Mouse (Mus musculus) regulatory T cell (primary cell): ENCODE measurements around the gene Fzd10.

ENCODE experiments used
- in situ Hi-C: fragments of 300-600 bp; cut with MboI, MseI; formaldehyde crosslinking; loops from one replicate; pipeline ENCODE4 v1.15.1; 2025; ENCODE audit warnings: high pct_unique_total_duplicates

The Fzd10 gene

DNA sequence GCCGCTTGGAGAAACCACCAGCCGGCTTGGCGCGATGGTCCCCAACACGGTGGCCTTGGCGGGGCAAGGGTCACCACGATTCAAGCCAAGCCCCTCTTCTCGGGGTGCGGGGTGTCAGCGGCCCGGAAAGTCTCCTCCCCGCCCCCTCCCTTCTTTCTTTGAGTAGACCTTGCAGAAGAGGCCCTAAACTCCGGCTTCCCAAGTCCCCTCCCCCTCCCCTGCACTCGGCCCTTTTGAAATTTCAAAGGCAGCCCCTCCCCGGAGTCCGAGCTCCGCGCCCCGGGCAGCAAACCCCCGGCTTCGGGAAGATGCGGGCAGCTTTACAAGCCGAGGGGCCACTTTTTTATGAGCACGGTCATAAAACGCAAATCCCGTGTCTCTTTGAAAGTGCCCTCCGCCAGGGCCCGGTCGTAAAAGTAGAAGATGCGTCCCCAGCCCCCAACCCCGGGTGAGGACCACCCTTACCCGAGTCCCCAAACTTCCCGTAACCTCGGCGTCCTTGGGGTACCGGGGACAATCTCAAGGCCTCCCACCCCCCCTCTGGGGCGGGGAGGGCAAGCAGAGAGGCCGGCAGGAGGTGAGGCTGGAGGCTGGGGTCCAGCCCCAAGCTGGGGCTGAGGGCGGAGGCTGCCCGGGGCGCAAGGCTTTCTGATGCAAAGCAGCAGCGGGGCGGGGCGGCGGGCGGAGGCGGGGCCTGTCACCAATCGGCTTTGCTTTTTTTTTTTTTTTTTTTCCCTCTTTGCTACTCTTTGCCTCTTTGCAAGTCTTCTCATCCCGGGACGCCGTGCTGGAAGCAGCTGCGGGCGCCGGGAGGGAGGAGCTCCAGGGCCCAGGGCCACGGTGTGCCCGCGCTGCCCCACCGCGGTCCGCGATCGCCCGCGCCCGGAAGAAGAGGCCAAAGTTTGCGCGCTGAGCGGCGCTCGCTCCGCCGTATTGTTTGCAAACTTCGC is at the start of gene Fzd10:
TSS of gene Fzd10 (plus strand) at position 773 of the 950 bp plus-strand sequence.
- in situ Hi-C loops: no loop called here

DNA sequence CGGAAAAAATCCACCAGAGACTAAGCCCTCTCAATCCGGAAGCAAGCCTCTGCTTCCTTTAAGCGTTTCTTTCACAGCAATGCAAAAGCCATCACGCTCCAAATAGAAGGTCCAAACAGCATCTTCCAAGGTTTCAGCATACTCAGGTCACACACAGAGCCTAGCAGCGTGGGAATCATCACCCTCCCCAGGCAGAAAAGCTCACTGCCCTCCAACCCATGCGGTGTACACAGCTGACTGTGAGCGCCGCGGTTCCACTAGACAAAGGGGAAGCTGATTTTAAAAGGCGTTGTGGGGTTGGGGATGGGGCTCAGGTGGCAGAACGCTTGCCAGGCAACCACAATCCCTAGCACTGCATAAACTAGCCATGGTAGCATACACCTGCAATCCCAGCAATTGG is 49.2 kb upstream of the Fzd10 start:
- in situ Hi-C loops: no loop called here

DNA sequence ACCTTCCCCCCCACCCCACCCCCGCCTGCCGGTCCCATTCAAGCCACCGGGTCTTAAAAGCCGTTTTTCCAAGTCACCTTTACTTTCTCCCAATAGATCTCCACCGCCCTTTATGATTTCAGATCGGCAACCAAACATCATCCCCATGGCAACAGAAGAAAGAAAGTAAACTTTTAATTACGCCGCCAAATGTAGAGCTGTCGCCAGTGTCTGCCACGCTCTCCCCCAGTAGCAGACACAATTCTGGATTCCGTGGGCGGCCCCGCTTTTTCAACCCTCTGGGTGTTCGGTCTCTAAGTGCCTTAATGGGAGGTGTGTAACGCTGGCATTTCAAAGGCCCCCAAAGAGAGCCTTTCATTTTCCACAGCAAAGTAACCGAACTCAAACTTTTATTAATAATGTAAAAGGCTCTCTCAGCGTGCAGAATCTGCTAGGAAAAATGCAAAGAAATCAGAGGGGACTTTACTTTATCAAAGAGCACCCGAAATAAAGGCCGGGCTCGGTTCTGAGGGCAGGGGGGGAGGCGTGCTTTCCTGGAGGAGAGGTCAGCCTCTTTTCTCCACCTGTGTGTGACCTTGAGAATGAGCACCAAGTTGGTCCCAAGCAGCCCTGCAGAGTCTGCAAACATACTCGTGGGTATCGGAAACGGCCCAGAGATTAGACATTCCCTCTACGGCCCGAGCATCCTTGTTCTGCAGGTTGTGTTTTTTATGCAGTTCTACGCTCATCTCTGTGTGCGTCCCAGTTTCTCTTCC is 48.3 kb upstream of the Fzd10 start:
- in situ Hi-C loops: no loop called here

DNA sequence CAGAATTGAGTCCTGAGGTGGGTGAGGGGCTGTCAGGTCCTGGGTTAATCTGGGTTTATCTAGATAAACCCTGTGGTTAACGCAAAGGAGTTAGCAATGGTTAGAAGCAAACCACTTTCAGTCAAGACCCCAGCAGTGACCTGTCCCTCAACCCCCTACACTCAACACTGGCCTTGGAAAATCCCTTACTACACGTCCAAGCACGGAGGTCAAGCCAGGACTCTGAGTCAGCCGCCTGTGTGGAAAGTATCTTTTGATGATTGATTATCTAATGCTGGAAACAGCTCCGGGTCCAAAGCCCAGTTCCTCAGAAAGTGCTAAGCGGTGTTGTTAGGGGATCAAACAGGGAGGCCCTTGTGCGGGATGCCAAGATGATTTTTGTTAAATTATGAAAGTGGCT is 42.5 kb upstream of the Fzd10 start:
- in situ Hi-C loops: no loop called here

DNA sequence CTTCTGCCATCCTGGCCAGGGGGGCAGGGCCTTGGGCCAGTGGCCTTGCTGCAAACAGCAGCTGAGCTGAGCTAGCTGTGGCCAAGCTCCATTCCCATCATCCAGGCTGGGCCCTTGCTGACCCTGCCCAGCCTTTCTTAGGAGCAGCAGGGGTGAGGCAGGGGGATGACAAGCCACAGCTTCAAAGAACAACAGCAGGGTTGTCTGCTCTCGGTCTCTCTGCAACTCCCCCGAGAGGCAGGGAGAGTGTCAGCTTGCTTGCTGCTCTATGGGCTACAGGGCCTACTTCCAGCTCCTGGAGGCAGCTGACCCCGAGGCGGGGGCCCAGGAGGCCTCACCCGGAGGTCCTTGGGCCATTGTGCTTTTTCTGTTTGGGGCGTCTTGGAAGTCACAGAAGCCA is 33.3 kb upstream of the Fzd10 start:
- in situ Hi-C loops: no loop called here

DNA sequence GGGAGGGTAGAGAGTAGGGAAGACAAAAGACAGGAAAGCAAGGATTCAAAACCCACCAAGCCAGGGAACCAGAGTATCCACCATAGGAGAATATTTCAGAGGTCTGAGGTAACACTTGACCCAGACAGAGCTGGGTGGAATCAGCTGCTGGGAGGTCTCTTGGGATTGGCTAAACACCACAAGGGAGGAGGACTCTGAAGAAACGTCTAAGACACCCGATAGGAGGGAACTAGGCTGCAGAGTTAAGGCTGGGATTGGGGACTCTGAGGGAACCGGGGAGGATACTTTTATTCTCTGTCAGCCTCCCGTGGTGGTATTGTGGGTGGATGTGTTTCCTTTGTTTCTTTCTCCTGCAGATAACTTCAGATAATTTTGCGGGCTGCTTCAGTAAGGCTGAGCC is 31.7 kb upstream of the Fzd10 start:
- in situ Hi-C loops: no loop called here

DNA sequence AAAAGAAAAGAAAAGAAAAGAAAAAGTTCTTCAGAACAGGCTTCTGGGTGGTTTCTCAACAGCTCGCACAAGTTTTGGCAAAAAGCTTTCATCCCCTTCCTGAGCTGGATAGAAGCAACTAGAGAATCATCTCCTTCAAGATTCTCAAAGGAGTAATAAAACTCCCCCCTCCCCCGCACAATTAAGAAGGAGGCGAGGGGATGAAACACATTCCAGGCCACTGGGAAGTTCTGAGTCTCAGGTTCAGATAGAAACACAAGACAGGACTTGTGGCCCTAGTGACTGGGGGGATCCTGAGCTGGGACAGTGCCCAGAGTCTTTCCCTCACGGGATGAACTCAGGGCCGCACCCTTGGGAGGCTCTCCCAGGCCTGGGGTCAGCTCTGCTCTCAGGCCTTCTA is 30.6 kb upstream of the Fzd10 start:
- in situ Hi-C loops: no loop called here

DNA sequence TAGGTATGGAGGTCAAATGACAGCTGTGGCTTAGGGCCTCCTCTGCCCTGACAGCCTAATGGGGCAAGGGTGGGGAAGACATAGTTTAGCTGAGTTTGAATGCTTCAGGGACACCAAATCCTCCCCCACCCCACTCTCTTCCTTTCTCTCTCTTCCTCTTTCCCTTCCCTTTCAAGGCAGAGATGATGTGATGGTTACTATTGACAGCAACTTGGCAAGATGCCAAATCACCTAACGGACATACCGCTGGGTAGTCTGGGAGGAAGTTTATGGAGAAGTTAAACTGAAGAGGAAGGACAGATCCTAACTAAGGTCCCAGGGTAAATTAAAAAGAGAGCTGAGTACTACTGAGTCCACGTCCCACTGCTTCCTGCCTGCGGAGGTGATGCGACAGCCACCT is 29.8 kb upstream of the Fzd10 start:
- in situ Hi-C loops: no loop called here

DNA sequence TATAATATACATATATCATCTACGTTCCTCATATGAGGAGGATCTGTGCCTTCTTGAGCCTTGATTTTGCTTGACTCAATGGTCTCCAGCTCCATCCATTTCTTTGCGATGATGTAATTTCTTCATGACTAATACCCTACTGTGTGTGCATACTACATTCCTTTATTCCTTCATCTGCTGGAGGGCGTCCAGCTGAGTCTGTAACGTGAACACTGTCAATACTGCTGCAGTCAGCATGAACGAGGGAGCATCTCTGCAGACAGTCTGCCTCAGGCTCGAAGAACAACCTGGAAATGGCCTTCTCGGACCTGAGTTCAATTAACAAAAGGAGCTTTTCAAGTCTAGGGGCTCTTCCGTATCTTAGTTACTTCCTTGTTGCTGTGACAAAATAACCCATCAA is 28.9 kb upstream of the Fzd10 start:
- in situ Hi-C loops: no loop called here

DNA sequence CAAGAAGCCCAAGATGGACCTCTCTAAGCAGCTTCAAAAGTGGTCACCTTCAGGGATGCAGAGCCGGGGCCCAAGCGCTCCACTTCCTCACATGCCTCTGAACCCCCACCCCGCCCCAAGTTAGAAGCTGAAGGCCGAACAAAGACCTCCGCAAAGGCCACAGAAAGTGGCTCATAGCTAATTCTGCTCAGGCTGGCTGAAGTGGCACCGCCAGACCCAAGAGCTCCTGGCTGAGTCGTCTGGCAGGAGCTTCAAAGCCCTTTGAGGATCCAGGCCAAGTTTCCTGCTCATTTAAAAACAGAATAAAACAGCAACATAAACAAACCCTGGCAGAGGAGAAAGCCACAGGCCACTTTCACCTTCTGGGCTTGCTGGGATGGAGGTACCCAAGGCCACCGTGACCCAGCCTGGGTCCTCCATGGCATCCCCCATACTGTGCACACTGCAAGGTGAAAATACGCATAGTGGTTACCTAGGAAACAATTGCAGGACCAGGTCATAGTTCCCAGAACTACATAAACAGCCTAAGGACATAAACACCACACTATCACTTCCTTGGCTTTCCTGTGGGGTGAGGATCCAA is 24.6 kb upstream of the Fzd10 start:
- in situ Hi-C loops: no loop called here

DNA sequence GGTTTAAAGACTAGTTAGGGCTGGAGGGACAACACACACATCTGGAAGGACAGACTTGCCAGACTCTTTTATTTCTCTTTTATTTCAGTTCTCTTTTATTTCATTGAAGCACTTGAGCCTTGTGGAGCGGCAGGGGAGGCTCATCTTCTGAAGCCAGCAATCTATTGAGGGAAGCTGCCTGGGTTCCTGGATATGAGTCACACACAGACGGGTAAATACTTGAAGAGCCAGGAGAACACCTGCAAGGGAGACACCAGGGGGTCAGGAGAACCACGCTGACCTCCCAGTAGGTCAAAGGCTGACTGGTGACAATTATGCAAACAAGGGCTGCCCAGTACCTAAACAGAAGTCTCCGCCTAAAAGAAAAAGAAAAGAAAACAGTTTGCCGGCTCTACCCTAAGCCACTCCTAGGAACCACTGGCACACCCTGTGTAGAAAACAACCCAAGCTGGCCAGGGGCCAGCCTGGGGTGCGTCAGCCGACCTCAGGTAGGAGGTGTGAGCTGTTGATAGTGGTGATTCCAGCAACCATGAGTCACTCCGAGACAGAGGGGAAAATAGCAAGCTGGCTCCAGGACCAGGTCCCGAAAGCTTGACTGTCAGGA is 21.5 kb upstream of the Fzd10 start:
- in situ Hi-C loops: no loop called here

DNA sequence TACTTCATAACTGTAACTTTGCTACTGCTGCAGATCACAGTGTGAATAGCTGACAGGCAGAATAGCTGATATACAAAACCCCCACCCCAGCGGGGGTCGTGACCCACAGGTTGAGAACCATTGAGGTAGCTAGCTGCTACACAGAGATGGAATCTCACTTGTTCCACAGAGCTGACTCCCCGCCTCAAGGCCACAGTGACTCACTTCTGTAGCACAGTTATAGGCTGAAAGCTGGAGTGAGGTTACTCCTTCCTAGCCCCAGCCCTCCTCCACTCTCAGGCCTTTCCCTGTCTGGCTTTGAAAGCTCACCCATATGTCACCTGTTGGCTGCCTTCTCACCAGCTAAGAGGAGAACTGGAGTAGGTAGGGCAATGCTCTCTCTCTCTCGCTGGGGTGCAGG is 19.7 kb upstream of the Fzd10 start:
- in situ Hi-C loops: no loop called here

DNA sequence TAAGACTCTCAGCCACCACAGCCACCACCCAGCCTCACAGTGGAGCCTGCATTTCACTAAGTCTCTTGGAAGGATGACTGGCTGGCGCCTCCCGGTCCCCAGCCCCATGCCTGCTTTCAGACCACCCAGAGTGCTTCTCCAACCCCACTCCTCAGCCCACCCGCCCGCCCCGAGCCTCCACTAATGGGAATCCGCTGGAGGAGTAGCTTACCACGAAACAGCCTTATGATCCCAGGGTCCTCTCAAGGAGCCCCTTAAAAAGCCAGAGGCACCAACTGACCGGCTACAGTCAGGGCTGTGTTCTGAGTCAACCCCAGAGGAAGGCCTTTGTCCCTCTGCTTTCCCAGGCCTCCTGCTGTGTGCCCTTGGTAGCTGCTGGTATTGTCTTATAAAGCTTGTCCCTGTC is 19.1 kb upstream of the Fzd10 start:
- in situ Hi-C loops: no loop called here

DNA sequence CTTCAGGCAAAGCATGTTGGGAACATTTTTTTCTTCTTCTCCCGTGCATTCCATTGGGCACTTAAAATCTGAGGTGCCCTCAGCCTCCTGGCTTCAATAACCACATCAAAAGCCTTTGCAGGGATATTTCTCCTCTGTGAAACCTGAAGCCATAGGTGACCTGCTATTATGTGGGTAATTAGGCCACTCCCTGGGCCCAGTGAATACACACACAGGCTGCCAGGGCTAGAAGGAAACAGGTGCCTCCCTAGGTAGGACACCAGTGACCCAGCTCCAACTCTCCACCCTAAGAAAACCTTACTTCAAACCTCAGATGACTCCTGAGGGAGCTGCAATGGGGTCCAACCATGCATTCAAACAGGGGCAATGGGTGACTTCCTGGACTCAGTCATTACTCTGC is 11.4 kb upstream of the Fzd10 start:
- in situ Hi-C loops: no loop called here

DNA sequence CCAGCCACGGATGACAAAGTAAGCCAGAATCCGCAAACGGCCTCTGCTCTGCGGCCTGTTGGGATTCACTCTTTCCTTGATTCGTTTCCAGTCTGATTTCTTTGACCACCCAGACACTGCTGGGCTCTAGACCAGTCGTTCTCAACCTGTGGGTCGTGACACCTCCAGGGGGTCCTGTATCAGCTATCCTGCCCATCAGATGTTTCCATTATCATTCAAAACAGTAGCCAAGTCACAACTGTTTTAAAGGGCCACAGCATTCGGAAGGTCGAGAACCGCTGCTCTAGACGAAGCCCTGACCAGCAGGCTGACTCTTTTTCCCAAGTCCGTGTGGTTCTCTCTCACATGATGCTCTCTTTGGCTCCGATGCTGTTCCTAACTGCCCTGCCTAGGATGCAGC is 7.2 kb upstream of the Fzd10 start:
- in situ Hi-C loops: no loop called here

DNA sequence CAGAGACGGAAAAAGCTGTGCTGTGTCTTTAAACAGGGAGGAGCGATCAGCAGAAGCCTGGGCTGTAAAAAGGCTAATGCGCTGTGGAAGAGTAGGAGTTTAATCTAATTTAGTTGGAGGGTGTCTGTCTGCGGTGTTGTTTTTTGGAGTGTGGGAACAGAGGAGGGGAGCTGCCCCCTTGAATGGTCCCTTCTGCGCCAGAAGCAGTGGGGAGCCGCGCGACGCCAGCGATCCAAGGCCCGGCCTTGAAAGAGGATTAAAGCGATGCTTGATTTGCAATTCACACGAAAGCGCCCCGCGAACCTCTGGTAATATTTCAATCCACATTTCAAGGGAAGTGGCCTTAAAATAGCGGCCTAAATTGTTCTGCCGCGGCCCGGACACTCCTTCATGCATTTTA is 3.8 kb upstream of the Fzd10 start:
- in situ Hi-C loops: no loop called here

DNA sequence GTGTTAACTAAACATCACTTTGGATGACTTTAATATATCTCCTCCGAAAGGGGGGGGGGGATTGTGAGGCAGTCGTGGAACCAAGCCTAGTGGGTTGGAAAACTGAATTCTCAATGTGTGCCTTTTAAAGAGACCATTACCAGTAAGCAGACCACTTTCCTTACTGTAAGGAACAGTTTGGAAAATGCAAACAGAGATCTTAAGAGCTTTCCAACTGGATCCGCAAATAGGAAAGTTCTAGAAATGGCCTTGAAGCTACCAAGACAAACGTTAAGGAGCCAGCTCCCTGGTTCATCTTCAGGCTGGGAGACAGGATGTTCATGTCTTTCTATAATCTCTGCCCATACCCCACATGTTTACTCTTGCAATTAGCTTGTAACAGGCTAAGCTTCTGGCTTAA is 3.3 kb upstream of the Fzd10 start:
- in situ Hi-C loops: no loop called here

DNA sequence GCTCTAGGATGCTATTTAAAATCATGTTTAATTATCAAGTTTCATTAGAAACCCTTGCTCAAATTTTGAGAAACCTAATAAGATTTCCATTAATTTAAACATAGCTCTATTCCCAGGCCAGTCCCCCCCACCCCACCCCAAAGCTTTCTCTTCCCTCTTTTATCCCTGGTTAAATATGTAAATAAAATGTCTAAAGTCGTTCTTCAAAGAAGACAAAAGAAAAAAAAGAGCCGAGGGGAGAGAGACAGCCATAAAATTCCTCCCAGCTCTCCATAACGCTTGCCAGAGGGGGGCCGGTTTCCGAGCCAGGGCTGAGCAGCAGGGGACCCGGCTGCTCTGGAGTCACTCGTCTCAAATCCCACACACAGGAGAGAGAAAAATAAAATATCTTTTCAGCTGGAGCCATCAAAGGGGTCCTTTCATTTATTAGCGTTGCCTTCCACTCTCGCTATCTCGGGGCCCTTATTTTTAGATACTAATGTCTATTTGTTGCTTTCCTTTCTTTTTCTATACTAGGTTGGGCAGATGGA is 2.4 kb upstream of the Fzd10 start:
- in situ Hi-C loops: no loop called here

DNA sequence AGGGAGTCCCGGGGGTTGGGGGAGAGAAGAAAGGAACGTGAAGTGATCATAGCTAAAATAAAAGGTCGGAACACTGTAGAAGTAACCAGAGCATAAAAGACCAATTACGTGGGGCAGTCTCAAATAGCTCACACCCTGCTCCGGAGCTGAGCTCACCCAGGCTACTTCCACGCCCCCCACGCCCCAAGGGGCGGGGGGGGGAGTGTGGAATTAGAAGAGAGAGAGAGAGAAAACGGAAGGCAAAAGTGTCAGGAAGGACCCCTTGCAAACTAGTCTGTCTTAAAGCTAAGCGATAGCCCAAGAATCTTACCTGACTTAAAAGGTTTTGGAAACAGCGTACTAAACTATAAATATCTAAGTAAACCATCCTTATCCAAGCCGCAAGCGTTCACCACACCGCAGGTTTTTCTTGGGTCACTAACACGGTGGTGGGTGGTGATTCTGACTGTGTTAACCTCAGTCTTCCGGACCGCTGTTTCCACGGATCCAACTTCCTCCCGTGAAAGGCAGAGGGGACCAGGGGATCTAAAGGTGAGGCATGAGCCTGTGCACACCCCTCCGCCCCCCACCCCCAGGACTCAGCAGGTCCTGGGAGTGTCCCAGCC is 1.8 kb upstream of the Fzd10 start:
- in situ Hi-C loops: no loop called here

DNA sequence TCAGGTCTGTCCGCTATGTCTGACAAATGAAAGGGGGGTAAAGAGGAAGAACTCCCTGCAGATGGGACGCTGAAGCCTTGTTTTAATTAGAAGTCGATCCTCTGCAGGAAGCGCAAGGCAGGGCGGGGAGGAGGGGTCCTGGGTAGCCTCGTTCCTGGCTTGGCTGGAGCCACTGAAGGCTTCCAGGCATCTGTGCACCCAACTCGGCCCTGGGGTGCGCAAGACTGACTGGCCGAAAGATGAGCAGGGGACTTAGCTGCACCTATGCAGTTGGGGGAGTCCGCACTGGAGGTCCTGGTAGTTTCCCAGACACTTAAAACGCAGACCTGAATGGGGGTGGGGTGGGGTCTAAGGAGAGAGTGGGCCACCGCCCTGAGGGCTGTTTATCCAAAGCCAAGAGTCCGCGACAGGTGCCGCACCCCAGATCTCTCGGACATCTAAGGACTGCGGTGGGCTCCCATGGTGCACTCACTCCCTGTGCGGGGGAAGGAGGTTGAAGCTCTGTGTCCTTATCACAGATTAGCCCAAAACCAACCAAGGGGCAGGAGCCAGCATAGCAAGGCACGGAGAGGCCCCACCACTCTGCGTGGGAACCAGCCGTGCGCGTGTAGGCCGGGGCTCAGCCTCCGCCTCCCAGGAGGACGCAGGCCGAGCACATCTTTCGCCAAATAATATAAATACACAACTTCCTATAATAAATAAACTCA is 1.1 kb upstream of the Fzd10 start:
- in situ Hi-C loops: no loop called here
